Mouse (Mus musculus): Measurements from ENCODE around the gene Aipl1.
"Not testable (repeated sequence)": the region's sequence is repeated elsewhere in the genome, so short reads cannot be mapped to it uniquely, and the experiment has no call there.

Gene Aipl1

GRCm38 (mm10) chr11:72016518-72017252 is 20.6 kb downstream of the Aipl1 start:
- DNase-seq (ENCODE audit: low read depth, low spot score) = no peak

DNA sequence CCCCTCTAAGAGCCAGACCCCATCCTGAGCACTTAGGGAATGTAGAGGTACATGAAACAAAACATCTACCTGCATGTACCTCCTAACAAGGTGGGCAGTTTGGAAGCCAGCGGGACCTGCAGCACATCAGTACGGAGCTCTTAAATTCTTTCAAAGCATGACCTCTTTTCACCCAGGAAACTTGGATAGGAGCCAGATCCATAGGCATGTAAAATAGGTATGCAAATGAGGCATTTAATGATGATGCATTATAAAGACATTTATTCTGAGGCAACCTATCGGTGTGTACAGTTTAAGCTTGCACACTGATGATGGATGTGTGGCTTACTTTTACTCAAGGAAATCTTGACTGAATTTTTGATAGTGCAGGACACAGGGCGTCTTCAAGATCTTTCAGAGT is 22.6 kb downstream of the Aipl1 start:
- DNase-seq (ENCODE audit: low read depth, low spot score) = no peak

DNA sequence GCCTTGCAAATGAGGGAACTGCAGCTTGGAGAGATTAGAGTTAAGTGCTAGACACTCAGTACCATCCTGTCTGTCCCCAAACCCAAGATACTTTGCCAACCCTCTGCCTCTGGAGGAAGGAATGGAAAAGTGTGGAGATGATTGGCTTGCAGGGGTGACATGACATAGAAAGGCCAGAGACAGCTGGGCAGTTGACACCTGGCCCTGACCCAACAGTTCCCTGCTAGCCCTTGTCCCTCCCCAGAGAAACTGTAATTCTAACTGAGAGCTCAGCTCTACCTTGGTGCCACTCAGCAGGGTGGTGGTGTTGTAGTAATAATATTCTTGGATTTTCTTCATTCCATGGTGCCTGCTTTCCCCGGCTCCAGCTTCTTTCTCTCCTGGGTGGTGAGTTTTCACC is 25.4 kb downstream of the Aipl1 start:
- DNase-seq (ENCODE audit: low read depth, low spot score) = no peak

GRCm38 (mm10) chr11:72010940-72011722 is 26.2 kb downstream of the Aipl1 start:
- no peak for DNase-seq (ENCODE audit: low read depth, low spot score)

DNA sequence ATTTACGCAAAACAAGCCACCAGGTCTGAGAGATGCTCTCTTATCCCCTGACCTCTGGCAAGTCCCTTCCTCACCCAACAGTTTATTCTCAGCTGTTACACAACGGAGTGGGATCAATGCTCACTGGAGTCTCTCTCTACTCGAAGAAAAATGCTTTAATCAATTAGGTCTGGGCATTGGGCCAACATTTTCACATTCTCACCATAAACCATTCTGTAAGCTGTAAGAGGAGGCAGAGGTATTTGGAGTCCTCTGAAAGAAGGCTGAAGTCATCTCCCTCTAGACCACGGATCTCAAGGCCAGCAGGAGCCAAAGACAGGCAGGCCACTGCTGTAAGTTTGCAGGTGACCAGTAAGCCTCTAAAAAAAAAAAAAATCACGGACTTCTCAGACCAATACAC is 26.9 kb downstream of the Aipl1 start:
- no peak for DNase-seq (ENCODE audit: low read depth, low spot score)

- DNase-seq (ENCODE audit: low read depth, low spot score) = no peak
These were observed 31.8 kb downstream of the Aipl1 start for GRCm38 (mm10) chr11:72005547-72005946.

GRCm38 (mm10) chr11:72003171-72003570 is 34.1 kb downstream of the Aipl1 start:
- no peak for DNase-seq (ENCODE audit: low read depth, low spot score)

- no peak for DNase-seq (ENCODE audit: low read depth, low spot score)
These were observed 35.0 kb downstream of the Aipl1 start for GRCm38 (mm10) chr11:72002138-72002853.

- no peak for DNase-seq (ENCODE audit: low read depth, low spot score)
These were observed 37.1 kb downstream of the Aipl1 start for GRCm38 (mm10) chr11:72000194-72000593.

DNA sequence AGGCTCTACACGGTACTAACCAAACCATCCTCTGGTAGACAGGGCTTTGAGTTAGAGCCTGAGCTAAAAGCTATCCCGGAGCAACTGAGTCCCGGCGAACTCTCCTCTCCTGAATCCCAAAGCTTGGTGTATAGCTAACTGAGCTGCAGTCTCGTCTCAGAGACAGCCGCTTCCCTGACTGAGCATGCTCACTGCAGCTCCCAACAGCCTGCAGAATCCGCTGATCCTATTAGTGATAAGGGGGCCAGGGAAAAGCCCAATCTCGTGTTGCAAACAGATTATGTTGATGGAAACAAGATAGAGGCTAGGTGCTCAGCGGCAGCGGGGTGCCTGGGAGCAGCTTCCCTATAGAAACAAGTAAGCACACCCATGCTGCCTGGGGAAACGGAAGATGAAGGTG is 40.5 kb downstream of the Aipl1 start:
- DNase-seq (ENCODE audit: low read depth, low spot score) = no peak

DNA sequence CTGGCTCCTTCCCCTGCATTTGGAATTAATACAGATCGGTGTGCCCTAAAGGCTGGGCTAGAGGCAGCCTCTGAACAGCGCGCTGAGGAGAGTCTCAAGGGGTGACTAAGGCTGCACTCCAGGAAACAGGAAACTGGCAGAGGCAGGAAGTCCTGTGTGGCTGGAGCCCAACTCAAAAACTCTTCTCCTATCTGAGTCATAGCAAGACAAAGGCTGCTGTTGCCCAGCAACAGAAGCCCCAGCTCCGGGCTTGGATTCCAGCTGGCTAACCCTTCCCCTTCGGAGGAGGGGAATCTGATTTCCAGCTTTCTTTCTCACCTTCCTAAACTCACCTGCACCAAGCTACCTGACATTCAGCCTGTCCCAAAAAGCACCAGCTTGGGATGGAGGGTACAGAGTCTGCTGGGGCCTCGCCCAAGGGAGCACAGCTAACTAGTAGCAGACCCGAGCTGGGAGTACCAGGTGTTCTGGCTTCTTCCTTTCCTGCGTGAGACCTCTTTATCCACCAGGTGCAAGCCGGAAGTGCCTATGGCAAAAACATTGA is 41.3 kb downstream of the Aipl1 start:
- no peak for DNase-seq (ENCODE audit: low read depth, low spot score)

GRCm38 (mm10) chr11:71992438-71992837 is 44.9 kb downstream of the Aipl1 start:
- no peak for DNase-seq (ENCODE audit: low read depth, low spot score)

GRCm38 (mm10) chr11:71991541-71991940 is 45.8 kb downstream of the Aipl1 start:
- DNase-seq (ENCODE audit: low read depth, low spot score) = peak; percentile 37

DNA sequence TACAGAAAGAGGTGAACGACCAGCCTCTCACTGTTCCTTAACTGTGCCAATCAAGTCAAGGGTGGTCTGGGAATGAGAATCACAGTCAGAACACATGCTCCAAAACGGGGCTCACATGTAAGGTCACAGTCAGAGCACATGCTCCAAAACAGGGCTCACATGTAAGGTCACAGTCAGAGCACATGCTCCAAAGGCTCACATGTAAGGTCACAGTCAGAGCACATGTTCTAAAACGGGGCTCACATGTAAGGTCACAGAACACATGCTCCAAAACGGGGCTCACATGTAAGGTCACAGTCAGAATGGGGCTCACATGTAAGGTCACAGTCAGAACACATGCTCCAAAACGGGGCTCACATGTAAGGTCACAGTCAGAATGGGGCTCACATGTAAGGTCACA is 47.9 kb downstream of the Aipl1 start:
- DNase-seq (ENCODE audit: low read depth, low spot score) = not testable (repeated sequence)

- DNase-seq (ENCODE audit: low read depth, low spot score) = no peak
These were observed 49.9 kb downstream of the Aipl1 start for GRCm38 (mm10) chr11:71987159-71988150.

DNA sequence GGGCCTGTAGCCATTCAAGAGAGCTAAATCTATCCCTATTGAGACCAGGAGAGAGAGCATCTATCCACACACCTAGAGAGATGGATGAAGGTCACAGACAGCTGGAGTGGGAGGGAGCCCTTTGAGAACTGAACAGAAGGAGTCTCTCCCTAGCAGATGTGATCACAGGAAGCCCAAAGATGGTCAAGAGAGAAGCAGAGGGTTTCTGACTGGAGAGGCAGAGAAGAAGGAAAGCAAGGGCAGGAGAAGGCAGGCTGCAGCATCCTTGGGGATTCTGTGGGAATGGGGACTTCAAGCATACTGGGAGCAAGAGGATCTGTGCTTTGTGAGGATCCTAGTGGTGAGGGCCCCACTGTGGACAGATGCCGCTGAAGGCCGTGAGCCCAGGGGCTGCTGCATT is 51.5 kb downstream of the Aipl1 start:
- DNase-seq (ENCODE audit: low read depth, low spot score) = no peak

- no peak for DNase-seq (ENCODE audit: low read depth, low spot score)
These were observed 52.1 kb downstream of the Aipl1 start for GRCm38 (mm10) chr11:71985101-71985711.

DNA sequence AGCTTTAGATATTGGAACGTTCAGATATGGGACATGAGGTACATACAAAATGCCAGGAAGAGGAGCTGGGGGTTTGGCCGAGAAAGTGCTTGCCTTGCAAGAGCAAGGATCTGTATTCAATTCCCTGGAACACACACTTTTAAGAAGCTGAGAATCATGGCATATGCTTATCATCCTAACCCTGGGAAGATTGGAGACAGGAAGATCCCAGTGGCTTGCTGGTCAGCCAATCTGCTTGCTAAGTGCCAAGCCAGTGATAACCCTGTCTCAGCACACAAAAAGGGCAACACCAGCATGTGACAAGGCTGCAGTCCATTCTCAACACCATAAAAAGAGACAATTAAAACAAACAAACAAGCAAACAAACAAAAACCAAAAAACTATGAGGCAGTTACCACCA is 53.2 kb downstream of the Aipl1 start:
- DNase-seq (ENCODE audit: low read depth, low spot score) = no peak
